Mouse (Mus musculus): ENCODE measurements around the gene Sp100.

DNA sequence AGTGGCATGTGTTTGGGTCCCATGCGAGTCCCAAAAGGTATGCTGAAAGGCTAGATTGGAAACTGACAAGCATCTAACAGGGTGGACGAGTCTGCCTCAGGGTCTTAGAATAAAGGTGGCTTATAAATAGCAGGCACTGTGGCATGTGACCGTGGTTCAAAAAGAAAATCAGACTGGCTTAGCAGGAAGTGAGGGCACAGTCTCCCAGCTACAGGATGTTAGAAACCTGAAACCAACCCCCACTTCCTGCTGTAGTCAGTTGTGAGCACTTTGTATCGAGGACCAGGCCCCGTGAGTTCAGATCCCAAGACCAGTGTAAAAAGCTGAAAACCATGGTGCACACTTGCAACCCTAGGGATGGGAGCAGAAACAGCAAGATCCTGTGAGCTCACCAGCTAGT, 37.6 kb downstream of the Sp100 start:
- TF ChIP-seq POLR2A (IDR thresholded peaks at IDR 0.05; ENCODE audit: insufficient read depth, low read length) (no peak), EP300 (IDR thresholded peaks at IDR 0.05; ENCODE audit: insufficient read depth, low read depth, low read length) (no peak), CTCF (IDR thresholded peaks at IDR 0.05; ENCODE audit: low read depth, low read length) (no peak)
